Mouse (Mus musculus) megakaryocyte-erythroid progenitor cell, adult 5-6 weeks (primary cell): ENCODE measurements around the gene Col2a1. TPM values are rescaled to one million over a fixed set of nuclear protein-coding genes. Genes with fewer than 3 reads are reported as not detected.

ENCODE experiments used
- ATAC-seq: replicated peaks from 2 replicates; pipeline ENCODE4 v1.8.0; 2016; ENCODE audit warnings: mild to moderate bottlenecking, inconsistent platforms; ENCODE audit not compliant: severe bottlenecking, poor library complexity, low FRiP score, low TSS enrichment
- total RNA-seq, 2 experiments: library from RNA; stranded (forward) in 1 of 2; stranded (reverse) in 1 of 2; fragments of 200-1000, 215-1000 nt in 1 of 2; fragments of >200 nt in 1 of 2; fragmentation: Nextera tagmentation in 1 of 2; gene quantifications; 2 replicates each; pipeline ENCODE4 v1.2.3; 2014 to 2017

Col2a1 gene
- total RNA-seq, 2 experiments from 2014 or later: not detected

GRCm38 (mm10) chr15:98004740-98005159, 255 bp upstream of the Col2a1 start:
- ATAC-seq: no peak

- ATAC-seq: no peak
Measured at GRCm38 (mm10) chr15:98002991-98003821, 1.3 kb downstream of the Col2a1 start.

GRCm38 (mm10) chr15:98002113-98002990, 2.1 kb downstream of the Col2a1 start:
- ATAC-seq: no peak

- ATAC-seq: no peak
Measured at GRCm38 (mm10) chr15:98001321-98002112, 3.0 kb downstream of the Col2a1 start.

- ATAC-seq: no peak
Measured at GRCm38 (mm10) chr15:97999991-98000390, 4.5 kb downstream of the Col2a1 start.

GRCm38 (mm10) chr15:97999546-97999945, 4.9 kb downstream of the Col2a1 start:
- no peak for ATAC-seq

- no peak for ATAC-seq
Measured at GRCm38 (mm10) chr15:97996716-97997256, 7.7 kb downstream of the Col2a1 start.

GRCm38 (mm10) chr15:97992712-97993286, 11.7 kb downstream of the Col2a1 start:
- peak; percentile 93 for ATAC-seq

GRCm38 (mm10) chr15:97992027-97992711, 12.3 kb downstream of the Col2a1 start:
- no peak for ATAC-seq

- no peak for ATAC-seq
Measured at GRCm38 (mm10) chr15:97991285-97991895, 13.1 kb downstream of the Col2a1 start.

GRCm38 (mm10) chr15:97990721-97991120, 13.8 kb downstream of the Col2a1 start:
- no peak for ATAC-seq

GRCm38 (mm10) chr15:97990124-97990523, 14.4 kb downstream of the Col2a1 start:
- ATAC-seq: no peak

GRCm38 (mm10) chr15:97989544-97989943, 15.0 kb downstream of the Col2a1 start:
- no peak for ATAC-seq

GRCm38 (mm10) chr15:97981560-97981959, 22.9 kb downstream of the Col2a1 start:
- ATAC-seq: no peak

- ATAC-seq: no peak
Measured at GRCm38 (mm10) chr15:97973248-97974005, 31.1 kb downstream of the Col2a1 start.

- no peak for ATAC-seq
Measured at GRCm38 (mm10) chr15:97972580-97972979, 31.9 kb downstream of the Col2a1 start.

- ATAC-seq: peak; percentile 74
Measured at GRCm38 (mm10) chr15:97970299-97970698, 34.2 kb downstream of the Col2a1 start.
